Mouse (Mus musculus) kidney, adult 11 months (tissue): Measurements from ENCODE around the gene Cnot4.
A peak's percentile ranks its signal among the peaks of the same experiment; 100 is the strongest.
"Not testable (repeated sequence)": the region's sequence is repeated elsewhere in the genome, so short reads cannot be mapped to it uniquely, and the experiment has no call there.

Source experiments
- DNase-seq: peaks from one replicate; pipeline ENCODE4 v3.0.0; 2022

Gene Cnot4

GRCm38 (mm10) chr6:35133579-35134488, at the start of gene Cnot4:
Cnot4 (minus strand) TSS chr6:35133724.
- DNase-seq: peak; percentile 99

GRCm38 (mm10) chr6:35179299-35179698, 45.8 kb upstream of the Cnot4 start:
- not testable (repeated sequence) for DNase-seq

- DNase-seq: no peak
Observed at GRCm38 (mm10) chr6:35177650-35178272, 44.2 kb upstream of the Cnot4 start.

- DNase-seq: peak; percentile 87
Observed at GRCm38 (mm10) chr6:35176979-35177649, 43.6 kb upstream of the Cnot4 start, which contains the start of gene Nup205. Nup205 (plus strand) TSS chr6:35177421.

GRCm38 (mm10) chr6:35173181-35173580, 39.7 kb upstream of the Cnot4 start:
- no peak for DNase-seq

GRCm38 (mm10) chr6:35172028-35172427, 38.5 kb upstream of the Cnot4 start:
- not testable (repeated sequence) for DNase-seq

GRCm38 (mm10) chr6:35169250-35169649, 35.7 kb upstream of the Cnot4 start:
- peak; percentile 16 for DNase-seq

- no peak for DNase-seq
Observed at GRCm38 (mm10) chr6:35154540-35154939, 21.0 kb upstream of the Cnot4 start.

GRCm38 (mm10) chr6:35147726-35148422, 14.3 kb upstream of the Cnot4 start:
- no peak for DNase-seq

GRCm38 (mm10) chr6:35145569-35145968, 12.0 kb upstream of the Cnot4 start:
- DNase-seq: no peak

GRCm38 (mm10) chr6:35140351-35140750, 6.8 kb upstream of the Cnot4 start:
- DNase-seq: no peak

GRCm38 (mm10) chr6:35134844-35135243, 1.3 kb upstream of the Cnot4 start:
- DNase-seq: no peak

- DNase-seq: no peak
Observed at GRCm38 (mm10) chr6:35133246-35133578, 312 bp downstream of the Cnot4 start.

GRCm38 (mm10) chr6:35132806-35133205, 718 bp downstream of the Cnot4 start:
- no peak for DNase-seq

- DNase-seq: no peak
Observed at GRCm38 (mm10) chr6:35122488-35122887, 11.0 kb downstream of the Cnot4 start.

GRCm38 (mm10) chr6:35121925-35122324, 11.6 kb downstream of the Cnot4 start:
- no peak for DNase-seq

- DNase-seq: no peak
Observed at GRCm38 (mm10) chr6:35102457-35102856, 31.1 kb downstream of the Cnot4 start.

- no peak for DNase-seq
Observed at GRCm38 (mm10) chr6:35084927-35085326, 48.6 kb downstream of the Cnot4 start.

GRCm38 (mm10) chr6:35075148-35075547, 58.4 kb downstream of the Cnot4 start:
- no peak for DNase-seq

GRCm38 (mm10) chr6:35071261-35071660, 62.3 kb downstream of the Cnot4 start:
- no peak for DNase-seq

- DNase-seq: no peak
Observed at GRCm38 (mm10) chr6:35062446-35062845, 71.1 kb downstream of the Cnot4 start.

GRCm38 (mm10) chr6:35043127-35043526, 90.4 kb downstream of the Cnot4 start:
- no peak for DNase-seq

- DNase-seq: no peak
Observed at GRCm38 (mm10) chr6:35033341-35033740, 100.2 kb downstream of the Cnot4 start.
